Mouse (Mus musculus): ENCODE results near the gene Emilin2. TPM values are rescaled to one million over a fixed set of nuclear protein-coding genes. Genes with fewer than 3 reads are reported as not detected.

Gene Emilin2
- polyA plus RNA-seq (2015; fragmentation: Nextera tagmentation; extraction: Ambion mirVana), result 20.6 and 23.4 TPM in 2 replicates

DNA sequence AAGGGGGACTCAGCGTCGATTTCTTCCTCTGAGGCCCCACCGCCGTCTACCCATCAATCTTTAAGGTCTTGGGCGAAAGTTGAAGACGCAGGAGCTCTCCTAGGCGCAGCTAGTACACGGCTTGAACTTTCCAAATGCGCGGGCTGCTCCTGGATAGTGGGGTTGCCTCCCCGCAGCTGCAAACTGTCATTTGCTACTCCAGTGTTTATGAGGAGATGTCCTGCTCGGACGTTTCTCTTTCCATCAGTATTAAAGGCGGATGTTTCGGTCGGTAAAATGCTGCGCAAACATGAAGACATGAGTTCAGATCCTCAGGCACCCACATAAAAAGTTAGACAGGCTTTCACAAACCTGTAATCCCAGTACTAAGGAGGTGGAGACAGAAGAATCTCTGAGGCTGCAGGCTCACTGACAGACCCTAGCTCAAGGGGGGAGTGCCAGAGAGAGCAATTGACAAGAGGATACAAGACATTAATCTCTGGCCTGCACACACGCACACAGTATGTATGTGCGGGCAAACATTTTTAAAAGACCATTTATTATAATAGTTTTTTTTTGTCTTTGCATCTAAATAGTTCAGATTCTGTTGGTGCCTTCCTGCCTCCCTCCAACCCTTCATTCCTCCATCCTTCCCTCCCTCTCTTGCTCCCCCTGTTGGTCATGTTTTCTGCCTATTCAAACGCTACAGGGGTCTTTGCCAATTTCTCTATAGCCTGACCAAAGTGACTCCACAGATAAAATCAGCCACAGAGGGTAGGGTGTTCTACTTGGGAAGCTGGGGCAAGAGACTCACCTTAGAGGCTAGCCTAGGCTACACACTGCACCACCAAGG is at the start of gene Emilin2:
Gene Emilin2, minus strand, starts transcription at position 639 of the 832 bp plus-strand sequence.

Other genes with a start within 250 kb of the Emilin2 start
- gene Lpin2, start 129.4 kb downstream of the Emilin2 start, polyA plus RNA-seq (2015; fragmentation: Nextera tagmentation; extraction: Ambion mirVana), result 9.7 and 9.9 TPM in 2 replicates
- 0.76 and 1.5 TPM in 2 replicates for gene Gm4707, start 147.9 kb upstream of the Emilin2 start, polyA plus RNA-seq (2015; fragmentation: Nextera tagmentation; extraction: Ambion mirVana)
- gene Smchd1, start 163.4 kb upstream of the Emilin2 start, polyA plus RNA-seq (2015; fragmentation: Nextera tagmentation; extraction: Ambion mirVana), result 18.9 and 19.1 TPM in 2 replicates
- 10.8 and 11.2 TPM in 2 replicates for gene Ndc80, start 214.9 kb upstream of the Emilin2 start, polyA plus RNA-seq (2015; fragmentation: Nextera tagmentation; extraction: Ambion mirVana)
- 0.37 and 0.44 TPM in 2 replicates for gene Spdya, start 240.1 kb upstream of the Emilin2 start, polyA plus RNA-seq (2015; fragmentation: Nextera tagmentation; extraction: Ambion mirVana)

All from skeletal muscle tissue, postnatal 0 days (tissue).